Mouse (Mus musculus) c-Kit-positive CD71-negative TER-119-negative erythroid progenitor cells, embryonic 14.5 days (primary cell): Measurements from ENCODE around the gene Mrpl4.
"Not testable (repeated sequence)": the region's sequence is repeated elsewhere in the genome, so short reads cannot be mapped to it uniquely, and the experiment has no call there.

Experiments
- DNase-seq: peaks from one replicate; pipeline ENCODE4 v3.0.0-alpha.2; 2013; ENCODE audit warnings: low read depth

The Mrpl4 gene

DNA sequence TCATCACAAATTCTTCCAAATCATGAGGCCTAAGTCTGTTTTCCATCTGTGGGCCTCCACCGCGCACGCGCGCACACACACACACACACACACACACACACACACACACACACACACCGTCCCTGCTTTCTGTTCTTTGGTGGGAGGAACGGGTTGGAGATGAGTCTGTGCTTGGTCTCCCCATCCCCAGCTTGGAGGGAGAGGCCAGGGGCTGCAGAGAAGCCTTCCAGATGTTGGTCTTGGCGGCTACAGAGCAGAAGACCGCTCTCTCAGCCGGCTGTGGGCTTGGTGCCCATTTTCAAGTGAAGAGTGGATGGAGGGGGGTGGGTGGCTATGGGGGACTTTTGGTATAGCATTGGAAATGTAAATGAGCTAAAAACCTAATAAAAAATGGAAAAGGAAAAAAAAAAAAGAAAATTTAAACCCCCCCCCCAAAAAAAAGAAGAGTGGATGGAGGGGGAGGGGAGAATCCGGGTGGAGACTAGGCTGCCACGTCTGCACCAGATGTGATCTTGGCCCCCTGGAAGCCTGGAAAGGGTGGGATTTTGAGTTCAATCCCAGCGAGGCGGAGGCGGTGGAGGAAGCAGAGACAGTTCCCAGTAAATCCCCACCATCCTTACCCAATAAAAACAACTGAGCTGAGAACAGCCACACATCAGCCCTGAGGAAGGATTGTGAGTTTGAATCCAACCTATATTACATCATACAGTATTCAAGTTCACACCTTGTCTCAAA, 15.4 kb upstream of the Mrpl4 start:
- no peak for DNase-seq

DNA sequence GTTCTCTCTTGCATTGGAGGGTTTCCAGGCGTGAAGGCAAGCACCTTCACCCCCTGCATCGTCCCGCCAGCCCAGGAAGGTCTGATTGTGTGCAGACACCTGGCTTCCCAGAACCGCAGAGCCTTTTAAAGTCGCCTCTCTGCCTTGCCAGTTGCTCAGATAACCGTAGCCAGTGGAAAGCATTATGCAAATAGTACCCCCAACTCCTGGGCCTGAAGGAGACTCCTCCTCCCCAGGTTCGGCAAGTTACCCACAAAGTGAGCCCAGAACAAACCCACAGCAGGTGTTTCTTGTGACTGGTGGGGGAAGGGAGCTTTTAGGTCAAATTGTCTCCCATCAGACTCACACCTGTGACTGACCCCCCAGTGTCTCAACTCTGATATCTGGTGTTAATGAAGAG, 14.6 kb upstream of the Mrpl4 start:
- no peak for DNase-seq

DNA sequence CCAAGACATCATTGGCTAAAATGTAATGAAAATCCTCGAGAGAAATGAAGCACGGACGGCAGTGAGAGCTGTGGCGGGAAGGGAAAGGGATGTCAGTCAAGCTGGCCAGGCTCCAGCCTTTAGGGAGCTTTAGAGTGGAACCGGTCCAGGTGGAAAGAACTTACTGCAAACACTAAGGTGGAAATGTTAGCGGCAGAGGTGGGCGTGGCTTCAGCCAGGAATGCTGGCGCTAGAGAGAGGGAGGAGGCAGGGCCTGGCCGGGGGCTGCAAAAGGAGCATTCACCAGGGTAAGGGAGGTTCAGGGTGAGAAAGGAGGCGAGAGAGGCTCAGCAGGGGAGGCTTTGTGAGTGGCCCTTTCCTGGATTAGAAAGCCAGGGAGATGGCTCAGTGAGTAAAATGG, 11.7 kb upstream of the Mrpl4 start:
- DNase-seq, result no peak

DNA sequence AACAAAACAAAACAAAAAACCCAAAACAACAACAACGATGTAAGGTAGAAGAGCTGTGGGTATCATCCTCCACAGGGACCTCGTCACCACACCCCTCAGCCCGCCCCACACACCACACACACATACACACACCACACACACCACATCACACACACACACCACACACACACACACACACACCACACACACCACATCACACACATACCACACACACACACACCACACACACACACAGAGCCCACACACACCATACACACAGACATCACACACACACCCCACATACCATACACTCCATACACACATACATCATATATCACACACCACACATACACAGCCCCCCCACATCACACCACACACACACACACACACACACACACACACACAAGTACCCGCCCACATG, 11.0 kb upstream of the Mrpl4 start:
- DNase-seq, result no peak

DNA sequence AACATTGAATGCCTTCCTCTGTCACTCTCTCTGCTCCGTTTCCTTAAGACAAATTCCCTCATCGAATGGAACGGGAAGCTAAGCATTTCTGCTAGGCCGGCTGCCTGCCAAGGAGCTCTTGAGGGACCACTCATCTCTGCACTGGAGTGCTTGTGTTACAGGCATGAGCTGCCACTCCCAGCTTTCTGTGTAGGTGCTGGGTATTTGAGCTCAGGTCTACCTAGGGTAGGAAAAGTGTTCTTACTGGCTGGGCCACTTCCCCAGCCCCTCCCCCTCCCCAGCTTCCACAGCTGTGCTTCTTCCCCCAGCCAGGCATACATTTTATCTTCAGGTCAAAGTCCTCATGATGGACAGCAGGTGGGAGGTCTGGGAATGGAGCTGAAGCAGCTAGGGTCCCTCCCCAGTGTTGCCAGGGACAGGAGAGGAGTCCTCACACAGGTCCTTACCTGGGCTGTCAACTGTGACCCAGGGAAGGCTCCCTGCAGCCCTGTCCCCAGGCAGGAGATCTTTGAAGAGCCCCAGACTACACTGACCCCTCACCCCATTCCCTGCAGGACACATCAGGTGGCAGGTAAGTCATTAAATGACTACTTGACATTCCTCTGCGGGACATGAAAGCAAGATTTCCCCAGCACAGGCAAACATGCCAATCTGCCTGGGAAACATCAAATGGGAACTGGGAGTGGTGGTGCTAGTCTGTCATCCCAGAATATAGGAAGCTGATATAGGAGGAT, 9.2 kb upstream of the Mrpl4 start:
- no peak for DNase-seq

DNA sequence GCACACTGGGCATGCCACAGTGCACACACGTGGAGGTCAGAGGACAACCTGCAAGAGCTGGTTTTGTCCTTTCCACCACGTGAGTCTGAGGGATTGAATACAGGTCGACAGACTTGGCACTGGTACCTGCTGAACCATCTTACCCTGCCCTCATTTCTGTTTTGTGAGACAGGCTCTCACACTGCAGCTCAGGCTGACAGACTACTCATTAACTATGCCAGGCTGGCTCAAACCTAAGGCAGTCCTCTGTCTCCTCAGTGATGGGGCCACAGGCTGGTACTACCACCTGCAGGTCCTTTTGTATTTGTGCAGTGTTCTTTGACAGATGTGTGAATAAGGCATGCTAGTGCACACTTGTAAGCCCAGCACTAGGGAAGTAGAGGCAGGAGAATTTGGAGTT, 7.5 kb upstream of the Mrpl4 start:
- DNase-seq, result no peak

DNA sequence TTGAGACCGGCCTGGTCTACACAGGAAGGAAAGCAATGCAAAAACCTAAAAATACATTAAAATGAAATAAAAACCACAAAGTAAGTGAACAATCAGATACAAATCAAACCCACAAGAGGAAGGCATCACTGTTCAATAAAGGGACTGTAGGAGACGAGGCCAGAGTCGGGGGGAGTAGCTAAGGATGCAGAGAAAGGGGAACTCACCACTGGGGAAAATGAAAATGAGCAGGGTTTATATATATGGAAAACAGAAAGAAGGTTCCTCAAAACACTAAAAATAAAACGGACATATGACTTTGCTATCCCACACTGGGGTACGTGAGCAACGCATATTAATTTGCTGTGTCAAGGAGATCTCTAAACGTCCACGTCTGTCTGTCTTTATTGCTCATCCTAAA, 5.5 kb upstream of the Mrpl4 start:
- DNase-seq, result no peak

DNA sequence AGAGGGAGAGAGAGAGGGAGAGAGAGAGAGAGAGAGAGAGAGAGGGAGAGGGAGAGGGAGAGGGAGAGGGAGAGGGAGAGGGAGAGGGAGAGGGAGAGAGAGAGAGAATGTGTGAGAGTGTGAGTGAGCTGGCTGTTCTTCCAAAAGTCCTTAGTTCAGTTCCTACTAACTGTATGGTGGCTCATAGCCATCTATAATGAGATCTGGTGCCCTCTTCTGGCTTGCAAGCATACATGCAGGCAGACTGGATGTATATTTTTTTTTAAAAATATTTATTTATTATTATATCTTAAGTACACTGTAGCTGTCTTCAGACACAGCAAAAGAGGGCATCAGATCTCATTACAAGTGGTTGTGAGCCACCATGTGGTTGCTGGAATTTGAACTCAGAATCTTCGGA, 4.2 kb upstream of the Mrpl4 start:
- DNase-seq, result not testable (repeated sequence)

DNA sequence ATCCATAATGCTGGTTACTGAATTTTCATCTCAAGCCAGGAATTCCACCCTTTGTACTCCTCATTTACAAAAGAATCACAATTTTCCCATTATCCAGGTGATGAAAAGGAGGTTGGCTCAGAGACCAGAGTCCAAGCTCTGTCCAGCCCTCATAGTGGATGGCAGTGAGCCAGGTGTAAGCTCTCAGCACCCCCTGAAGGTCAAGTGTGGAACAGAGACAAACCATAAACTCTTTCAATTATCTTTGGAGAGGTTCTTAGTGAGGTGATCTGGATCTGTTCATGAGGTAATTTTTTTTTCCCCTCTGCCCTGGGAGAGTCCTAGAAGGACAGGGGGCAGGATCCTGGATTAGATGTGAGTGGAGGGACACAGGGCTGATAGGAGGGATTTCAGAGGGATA, 1.7 kb upstream of the Mrpl4 start:
- DNase-seq, result no peak

DNA sequence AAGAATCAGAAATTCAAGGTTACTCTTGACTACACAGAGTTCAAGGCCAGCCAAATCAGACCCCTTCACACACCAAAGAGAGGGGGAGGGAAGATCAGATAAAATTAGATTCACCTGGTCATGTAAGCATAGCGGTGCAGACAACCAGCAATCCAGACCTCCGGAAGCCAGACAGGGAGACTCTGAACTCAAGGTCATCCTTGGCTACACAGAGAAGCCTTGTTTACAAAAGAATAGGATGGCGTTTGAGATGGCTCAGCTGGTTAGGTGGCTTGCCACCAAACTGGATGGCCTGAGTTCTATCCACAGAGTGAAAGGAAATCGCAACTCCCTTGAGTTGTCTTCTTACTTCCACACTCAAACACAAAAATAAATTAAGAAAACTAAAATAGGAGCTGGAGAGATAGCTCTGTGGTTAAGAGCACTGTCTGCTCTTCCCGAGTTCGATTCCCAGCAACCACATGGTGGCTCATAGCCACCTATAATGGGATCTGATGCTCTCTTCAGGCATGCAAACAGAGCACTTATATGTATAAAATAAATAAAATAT, 812 bp upstream of the Mrpl4 start:
- no peak for DNase-seq

DNA sequence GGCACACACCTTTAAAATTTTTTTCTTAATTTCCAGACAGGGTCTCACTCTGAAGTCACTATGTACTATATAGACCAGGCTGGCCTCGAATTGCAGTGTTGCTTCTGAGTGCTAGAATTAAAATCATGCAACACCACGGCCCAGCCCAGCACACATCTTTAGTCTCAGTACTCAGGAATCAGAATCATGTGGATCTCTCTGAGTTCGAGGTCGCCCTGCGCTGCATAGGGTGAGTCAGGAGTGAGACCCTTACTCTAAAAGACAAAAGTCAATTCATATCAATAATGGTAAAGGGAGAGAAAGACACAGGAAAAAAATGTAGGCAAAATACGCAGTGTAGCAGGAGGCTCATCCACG, 290 bp upstream of the Mrpl4 start:
- DNase-seq, result no peak

DNA sequence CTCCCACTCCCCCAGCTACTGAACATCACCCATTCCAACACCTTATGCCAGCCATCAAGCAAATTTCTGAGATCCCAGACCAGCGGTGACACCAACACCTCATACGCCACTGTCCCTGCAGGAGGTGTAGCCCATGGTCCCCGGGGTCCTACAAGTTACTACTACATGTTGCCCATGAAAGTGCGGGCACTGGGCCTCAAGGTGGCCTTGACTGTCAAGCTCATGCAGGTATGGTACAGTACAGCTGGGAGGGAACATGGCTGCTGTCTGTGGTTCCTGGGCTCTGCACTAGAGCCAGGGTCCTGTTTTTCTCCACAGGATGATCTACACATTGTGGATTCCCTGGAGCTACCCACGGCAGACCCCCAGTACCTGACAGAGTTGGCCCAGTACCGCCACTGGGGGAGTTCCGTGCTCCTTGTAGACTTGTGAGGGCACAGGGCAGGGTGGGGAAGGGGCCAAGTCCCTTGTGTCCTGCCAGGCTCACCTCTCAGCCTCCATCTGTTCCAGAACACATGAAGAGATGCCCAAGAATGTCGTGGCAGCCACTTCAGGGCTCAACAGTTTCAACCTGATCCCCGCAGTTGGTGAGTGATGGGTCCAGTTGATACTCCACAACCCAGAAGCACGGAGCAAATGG, 4.9 kb downstream of the Mrpl4 start:
- no peak for DNase-seq

DNA sequence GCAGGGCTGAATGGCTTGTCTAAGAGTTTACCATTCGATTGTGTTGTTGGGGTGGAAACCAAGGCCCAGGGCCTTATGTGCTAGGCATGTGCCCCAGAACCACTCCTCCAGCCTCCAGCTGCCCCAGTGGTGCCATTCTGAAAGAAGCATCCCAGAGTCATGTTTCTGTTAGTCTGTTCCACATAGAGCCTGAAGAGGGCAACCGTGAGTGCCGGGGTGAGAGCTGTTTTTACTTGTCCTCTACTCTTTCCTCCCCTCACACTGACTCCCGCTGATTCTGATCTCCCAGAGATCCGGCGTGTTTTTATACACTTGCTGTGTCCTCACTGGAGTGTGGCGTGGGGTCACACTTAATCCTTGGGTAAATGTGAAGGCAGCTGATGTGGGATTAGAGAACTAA, 5.5 kb downstream of the Mrpl4 start:
- DNase-seq, result no peak

DNA sequence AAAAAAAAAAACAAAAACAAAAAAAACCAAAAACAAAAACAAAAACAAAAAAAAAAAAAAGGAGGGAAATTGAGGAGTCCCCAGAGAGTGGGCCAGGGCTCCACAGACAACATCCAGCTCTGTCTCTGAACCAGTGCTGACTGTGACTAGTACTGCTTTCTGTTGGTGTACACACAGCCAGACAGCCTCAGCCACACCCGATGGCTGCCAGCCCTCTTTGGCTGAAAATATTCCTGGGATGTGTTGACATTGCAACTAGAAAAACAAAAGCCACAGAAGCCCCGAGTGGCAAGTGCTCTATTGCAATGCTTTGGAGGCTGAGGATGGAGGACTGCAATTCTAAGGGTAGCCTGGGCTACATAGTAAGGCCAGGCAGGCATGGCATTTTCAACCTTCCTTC, 7.8 kb downstream of the Mrpl4 start:
- DNase-seq, result no peak

DNA sequence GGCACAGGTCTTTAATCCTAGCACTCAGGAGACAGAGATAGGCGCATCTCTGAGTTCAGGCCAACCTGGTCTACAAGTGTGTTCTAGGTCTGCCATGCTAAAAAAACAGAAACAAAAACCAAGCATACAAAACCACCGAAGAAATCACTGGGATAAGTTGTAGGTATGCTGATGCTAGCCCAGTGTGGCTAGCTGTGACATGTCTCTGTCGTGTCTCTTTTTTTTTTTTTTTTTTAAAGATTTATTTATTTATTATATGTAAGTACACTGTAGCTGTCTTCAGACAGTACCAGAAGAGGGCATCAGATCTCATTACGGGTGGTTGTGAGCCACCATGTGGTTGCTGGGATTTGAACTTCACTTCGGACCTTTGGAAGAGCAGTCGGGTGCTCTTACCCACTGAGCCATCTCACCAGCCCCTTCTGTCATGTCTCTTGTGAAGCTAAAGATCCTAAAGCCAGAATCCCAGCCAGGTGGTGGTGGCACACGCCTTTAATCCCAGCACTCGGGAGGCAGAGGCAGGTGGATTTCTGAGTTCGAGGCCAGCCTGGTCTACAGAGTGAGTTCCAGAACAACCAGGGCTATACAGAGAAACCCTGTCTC, 8.5 kb downstream of the Mrpl4 start:
- not testable (repeated sequence) for DNase-seq

DNA sequence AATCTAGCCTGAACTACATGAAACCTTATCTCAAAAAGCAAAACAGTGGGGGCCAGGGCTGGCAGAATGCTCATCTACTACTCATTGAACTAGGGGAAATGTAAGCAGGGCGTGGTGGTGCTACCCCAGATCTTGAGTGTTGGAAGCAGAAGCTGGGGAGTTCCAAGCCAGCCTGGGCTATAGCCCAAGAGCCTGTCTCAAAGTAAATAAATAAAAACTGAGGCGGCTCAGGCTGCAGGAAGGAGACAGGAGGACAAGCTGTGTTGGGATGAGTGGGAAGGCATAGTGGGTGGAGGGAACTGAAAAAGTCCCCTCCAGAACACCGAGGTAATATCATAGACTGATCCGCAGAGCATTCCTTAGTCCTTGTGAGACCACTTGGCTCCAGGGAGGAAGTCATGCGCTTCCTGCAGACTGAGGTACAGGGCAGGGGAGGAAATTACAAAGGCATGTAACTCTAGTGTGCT, 9.3 kb downstream of the Mrpl4 start:
- DNase-seq, result no peak

DNA sequence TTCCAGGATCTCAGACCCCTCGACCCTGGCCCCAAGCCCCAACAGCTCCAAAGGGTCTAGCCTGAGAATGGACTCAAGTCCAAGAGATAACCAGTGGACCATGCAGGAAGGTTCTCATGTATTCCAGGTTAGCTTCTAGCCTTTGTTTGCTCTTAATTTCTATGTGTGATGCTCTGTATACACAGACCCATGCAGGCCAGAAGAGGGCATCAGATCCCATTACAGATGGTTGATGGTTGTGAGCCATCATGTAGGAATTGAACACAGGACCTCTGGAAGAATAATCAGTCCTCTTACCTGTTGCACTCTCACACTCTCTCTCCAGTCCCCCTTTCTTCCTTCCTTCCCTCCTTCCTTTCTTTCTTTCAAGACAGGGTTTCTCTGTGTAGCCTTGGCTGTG, 9.8 kb downstream of the Mrpl4 start:
- no peak for DNase-seq

DNA sequence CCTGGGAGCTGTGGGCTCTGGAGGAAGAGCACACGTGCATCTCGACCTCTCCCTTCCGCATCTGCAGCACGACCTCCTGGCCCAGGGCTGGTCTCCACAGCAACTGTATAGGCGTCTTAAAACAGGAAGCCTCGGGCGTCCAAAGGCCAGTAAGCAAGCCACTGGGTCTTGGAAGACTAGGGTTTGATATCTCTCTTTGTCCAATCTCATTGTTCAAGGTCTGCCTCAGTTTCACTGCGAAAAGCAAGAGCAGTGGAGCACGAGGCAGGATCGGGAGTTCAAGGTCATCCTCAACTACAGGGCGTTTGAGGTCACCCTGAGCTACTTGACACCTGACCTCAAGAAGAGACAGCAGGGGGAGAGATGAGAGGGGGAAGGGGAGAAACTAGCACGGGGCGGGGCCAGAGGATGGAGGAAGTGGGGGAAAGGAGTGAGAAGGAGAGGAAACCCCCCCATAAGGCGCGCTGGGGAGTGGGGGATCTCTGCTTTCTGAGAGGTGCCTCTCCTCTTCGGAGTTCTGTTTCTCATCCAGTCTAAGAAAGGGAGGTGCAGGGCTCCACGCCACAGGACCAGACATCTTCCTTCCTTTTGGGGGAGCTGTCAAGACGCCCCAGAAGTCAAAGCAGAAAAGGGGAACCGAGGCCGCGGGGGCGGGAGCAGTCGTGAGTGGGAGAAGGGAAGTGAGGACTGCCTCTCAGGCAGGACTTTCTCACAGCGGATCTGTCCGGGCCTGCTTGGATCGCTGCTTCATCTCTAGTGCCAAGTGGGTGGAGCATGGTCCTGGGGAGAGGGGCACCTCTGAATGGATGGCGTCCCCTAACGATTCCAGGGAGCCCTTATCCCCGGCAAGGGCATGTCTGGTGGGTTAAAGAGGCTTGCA, 12.4 kb downstream of the Mrpl4 start:
- no peak for DNase-seq

DNA sequence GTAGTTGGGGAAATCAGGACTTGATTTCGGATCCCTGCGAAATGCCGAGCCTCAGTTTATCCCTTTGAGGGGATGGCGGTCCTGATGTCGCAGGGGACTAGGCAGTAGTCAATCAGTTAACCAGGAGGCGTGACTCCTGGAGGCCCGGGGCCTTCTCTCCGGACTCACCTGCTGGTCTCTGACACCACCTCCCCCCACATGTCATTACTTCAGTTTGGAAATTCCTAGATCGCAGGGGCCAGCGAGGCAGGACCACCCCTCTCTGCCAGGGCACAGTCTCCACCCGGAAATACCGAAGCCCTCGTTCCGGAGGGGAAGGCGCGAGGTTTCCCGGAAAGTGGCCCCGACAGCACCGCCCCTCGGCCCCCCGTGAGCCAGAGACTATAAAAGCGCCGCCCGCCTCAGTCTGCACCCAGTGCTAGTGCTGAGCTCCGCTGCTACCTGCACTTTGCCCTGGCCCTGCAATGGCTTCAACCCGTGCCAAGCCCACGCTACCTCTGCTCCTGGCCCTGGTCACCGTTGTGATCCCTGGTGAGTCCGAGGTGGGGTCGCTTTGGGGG, 13.1 kb downstream of the Mrpl4 start, which contains the start of gene Icam1:
TSS of gene Icam1 (plus strand) at position 415 of the 560 bp plus-strand sequence.
- no peak for DNase-seq

DNA sequence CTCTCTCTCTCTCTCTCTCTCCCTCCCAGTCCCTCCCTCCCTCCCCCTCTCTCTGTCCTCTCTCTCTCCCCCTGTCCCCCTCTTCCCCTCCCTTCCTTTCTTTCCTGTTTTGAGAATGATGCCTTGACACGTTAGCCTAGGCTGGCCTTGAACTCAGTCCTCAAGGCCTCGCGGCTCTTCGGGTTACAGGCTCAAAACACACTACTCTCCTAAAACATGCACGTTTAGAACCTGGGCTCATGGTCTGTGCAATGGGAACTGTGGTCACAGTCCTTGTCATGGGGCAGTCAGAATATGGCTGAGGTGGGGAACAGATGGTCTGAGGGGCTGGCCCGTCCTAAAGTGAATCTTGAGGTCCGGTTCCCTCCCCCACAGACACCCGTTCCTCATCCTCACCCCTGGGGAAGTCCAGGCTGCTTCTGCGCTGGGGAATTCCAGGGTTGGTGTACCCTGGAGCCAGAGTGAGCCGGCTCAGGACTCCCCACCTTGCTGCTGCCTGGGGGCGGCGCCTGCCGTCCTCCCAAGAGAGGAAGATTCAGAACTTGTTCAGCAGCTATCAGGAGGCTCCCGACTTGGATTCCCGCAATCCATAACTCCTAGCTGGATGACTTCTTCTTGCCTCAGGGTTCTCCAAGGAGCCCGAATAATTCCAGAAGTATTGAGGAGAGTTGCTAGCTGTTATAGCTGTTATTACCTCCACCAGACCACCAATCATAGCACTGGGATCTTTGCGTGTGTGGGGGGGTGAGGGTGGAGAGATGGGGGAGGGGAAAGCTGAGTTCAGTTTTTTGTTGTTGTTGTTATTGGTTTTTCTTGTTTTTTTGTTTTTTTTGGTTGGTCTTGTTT, 14.0 kb downstream of the Mrpl4 start:
- DNase-seq, result no peak
